Comparison of ENCODE assay signal across 8 mouse cellular contexts in the genomic region with DNA sequence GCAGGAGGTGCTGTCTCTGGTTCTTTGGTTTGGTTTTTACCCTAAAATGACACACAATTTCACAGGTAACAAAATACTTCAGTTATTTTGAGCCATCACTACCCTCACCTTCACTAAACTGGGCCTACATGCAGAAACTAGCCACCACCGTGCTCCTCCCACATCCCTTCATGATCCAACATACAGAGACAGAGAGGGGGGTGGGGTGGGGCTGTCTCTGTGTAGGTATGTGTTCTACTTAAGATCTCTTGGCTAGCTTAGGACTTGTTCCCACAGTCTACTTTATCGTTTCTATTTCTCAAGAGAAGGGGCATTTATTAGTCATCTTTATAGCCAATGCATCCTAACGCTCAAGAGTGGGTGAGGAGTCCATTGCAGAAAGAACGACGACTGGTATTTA. TPM values are rescaled to one million over a fixed set of nuclear protein-coding genes. Genes with fewer than 3 reads are reported as not detected.
DNase-seq lines count a peak whose midpoint lies in the region; ATAC-seq and TF ChIP-seq lines count a peak whose summit lies in the region.

No protein-coding gene starts in this region.

- H3K4me2 ChIP-seq in hindbrain, embryonic 11.5 days (replicated peaks; ENCODE audit: low read depth, low read length) = peak overlapping the region; percentile 72
- peak overlapping the region; percentile 85 for H3K4me2 ChIP-seq in liver, embryonic 13.5 days
- peak overlapping the region; percentile 66 for H3K4me2 ChIP-seq in stomach, embryonic 16.5 days (ENCODE audit: low read depth, low read length)

- H3K36me3 ChIP-seq in hindbrain, embryonic 11.5 days (ENCODE audit: control insufficient read depth, insufficient read depth, low read length) = no peaks in the 10 kb centered on the region
- H3K36me3 ChIP-seq in liver, embryonic 13.5 days = peaks cover 14% of the 10 kb centered on the region
- H3K36me3 ChIP-seq in stomach, embryonic 16.5 days (ENCODE audit: control insufficient read depth, insufficient read depth, low read length) = peaks cover 7% of the 10 kb centered on the region; the same call in 1 of the 2 replicates

- no peaks in the 10 kb centered on the region for H3K4me1 ChIP-seq in hindbrain, embryonic 11.5 days (replicated peaks; ENCODE audit: control insufficient read depth, insufficient read depth, low read length)
- H3K4me1 ChIP-seq in liver, embryonic 13.5 days (replicated peaks) = peaks cover 16% of the 10 kb centered on the region
- peaks cover 9% of the 10 kb centered on the region for H3K4me1 ChIP-seq in stomach, embryonic 16.5 days (ENCODE audit: control insufficient read depth, insufficient read depth, low read length)

- H3K4me3 ChIP-seq in layer of hippocampus, adult 2 months = peak overlapping the region; percentile 96
- peak overlapping the region; percentile 58 for H3K4me3 ChIP-seq in hindbrain, embryonic 11.5 days (ENCODE audit: low read depth, low read length)
- H3K4me3 ChIP-seq in liver, embryonic 13.5 days (replicated peaks) = peak overlapping the region; percentile 78
- peak overlapping the region; percentile 69 for H3K4me3 ChIP-seq in stomach, embryonic 16.5 days (replicated peaks; ENCODE audit: low read length)

- H3K9me3 ChIP-seq in hindbrain, embryonic 11.5 days (ENCODE audit: control insufficient read depth, low read length) = no peaks in the 10 kb centered on the region
- H3K9me3 ChIP-seq in liver, embryonic 13.5 days (replicated peaks) = no peaks in the 10 kb centered on the region
- H3K9me3 ChIP-seq in stomach, embryonic 16.5 days (replicated peaks; ENCODE audit: control insufficient read depth, low read length) = no peaks in the 10 kb centered on the region

- H3K9ac ChIP-seq in hindbrain, embryonic 11.5 days (ENCODE audit: low read depth, low read length) = peak overlapping the region; percentile 92
- H3K9ac ChIP-seq in liver, embryonic 13.5 days = peak overlapping the region; percentile 82
- H3K9ac ChIP-seq in stomach, embryonic 16.5 days (ENCODE audit: low read length) = peak overlapping the region; percentile 88

- 4% methylated on average over 5 of the region's 5 CpGs for WGBS in hindbrain, embryonic 11.5 days
- WGBS in liver, embryonic 13.5 days (ENCODE audit: insufficient replicate concordance) = 5% methylated on average over 5 of the region's 5 CpGs
- 6% methylated on average over 5 of the region's 5 CpGs for WGBS in stomach, embryonic 16.5 days

- H3K27me3 ChIP-seq in hindbrain, embryonic 11.5 days (ENCODE audit: control insufficient read depth, insufficient read depth, low read length) = no peaks in the 10 kb centered on the region
- no peaks in the 10 kb centered on the region for H3K27me3 ChIP-seq in liver, embryonic 13.5 days
- H3K27me3 ChIP-seq in stomach, embryonic 16.5 days (ENCODE audit: control insufficient read depth, insufficient read depth, low read length) = no peaks in the 10 kb centered on the region

- H3K27ac ChIP-seq in layer of hippocampus, adult 2 months = peak overlapping the region; percentile 95
- peak overlapping the region; percentile 98 for H3K27ac ChIP-seq in hindbrain, embryonic 11.5 days (ENCODE audit: low read depth, low read length)
- peak overlapping the region; percentile 95 for H3K27ac ChIP-seq in liver, embryonic 13.5 days
- peak overlapping the region; percentile 99 for H3K27ac ChIP-seq in stomach, embryonic 16.5 days (ENCODE audit: low read length)

- TF ChIP-seq CTCF in layer of hippocampus, adult 2 months (conservative IDR thresholded peaks at IDR 0.05) = no peak

- peak; percentile 67 for ATAC-seq in hindbrain, embryonic 11.5 days (ENCODE audit: low FRiP score)
- peak; percentile 55 for ATAC-seq in liver, embryonic 13.5 days (ENCODE audit: low read depth)
- peak; percentile 36; the same call in 1 of the 2 replicates for ATAC-seq in stomach, embryonic 16.5 days (ENCODE audit: insufficient read depth, low FRiP score)
- ATAC-seq in granulocyte monocyte progenitor cell, adult 5-6 weeks (replicated peaks; ENCODE audit: poor library complexity, severe bottlenecking) = no peak

- no peak for DNase-seq in layer of hippocampus, adult 2 months (ENCODE audit: low spot score in 2 of 2)
- DNase-seq in layer of hippocampus, adult 9-11 months = no peak
- DNase-seq in NIH3T3 (ENCODE audit: low read depth) = peak; percentile 71
- DNase-seq in embryo, embryonic 10.5 days (ENCODE audit: low spot score) = peak; percentile 44
- DNase-seq in hindbrain, embryonic 11.5 days (ENCODE audit: low spot score) = no peak
- DNase-seq in liver, embryonic 13.5 days = no peak

RNA-seq across cellular contexts. Expression of a gene that starts 0.7 kb away (rescaled TPM):
- 10 to 100 TPM; 28.7 to 30.0 TPM for total RNA-seq in layer of hippocampus, adult 2 months (2021)
- polyA plus RNA-seq in hindbrain, embryonic 11.5 days (2014; fragmentation: Nextera tagmentation; extraction: Ambion mirVana) = 43.6 and 49.1 TPM in 2 replicates
- polyA plus RNA-seq in liver, embryonic 13.5 days (2015; fragmentation: Nextera tagmentation; extraction: Ambion mirVana) = 30.0 and 30.2 TPM in 2 replicates
- polyA plus RNA-seq in stomach, embryonic 16.5 days (2015; fragmentation: Nextera tagmentation; extraction: Ambion mirVana) = 50.9 and 55.5 TPM in 2 replicates
- 20.0 and 28.1 TPM in 2 replicates for total RNA-seq in granulocyte monocyte progenitor cell, adult 5-6 weeks (2014; fragmentation: Nextera tagmentation)
- total RNA-seq in granulocyte monocyte progenitor cell, adult 5-6 weeks (2017) = 69.5 and 80.4 TPM in 2 replicates

RNA-seq across cellular contexts. Expression of a gene that starts 25.8 kb away (rescaled TPM):
- 10 to 100 TPM; 73.9 to 76.4 TPM for total RNA-seq in layer of hippocampus, adult 2 months (2021)
- polyA plus RNA-seq in hindbrain, embryonic 11.5 days (2014; fragmentation: Nextera tagmentation; extraction: Ambion mirVana) = 130 and 132 TPM in 2 replicates
- polyA plus RNA-seq in liver, embryonic 13.5 days (2015; fragmentation: Nextera tagmentation; extraction: Ambion mirVana) = 68.9 and 84.2 TPM in 2 replicates
- polyA plus RNA-seq in stomach, embryonic 16.5 days (2015; fragmentation: Nextera tagmentation; extraction: Ambion mirVana) = 134 and 136 TPM in 2 replicates
- 63.3 and 65.3 TPM in 2 replicates for total RNA-seq in granulocyte monocyte progenitor cell, adult 5-6 weeks (2014; fragmentation: Nextera tagmentation)
- total RNA-seq in granulocyte monocyte progenitor cell, adult 5-6 weeks (2017) = 88.6 and 89.8 TPM in 2 replicates

RNA-seq across cellular contexts. Expression of a gene that starts 40.7 kb away (rescaled TPM):
- 100 to 1,000 TPM in 1 of 2 experiments, 10 to 100 TPM in 1; 97.5 to 104 TPM for total RNA-seq in layer of hippocampus, adult 2 months (2021)
- 101 and 103 TPM in 2 replicates for polyA plus RNA-seq in hindbrain, embryonic 11.5 days (2014; fragmentation: Nextera tagmentation; extraction: Ambion mirVana)
- polyA plus RNA-seq in liver, embryonic 13.5 days (2015; fragmentation: Nextera tagmentation; extraction: Ambion mirVana) = 24.0 and 25.3 TPM in 2 replicates
- polyA plus RNA-seq in stomach, embryonic 16.5 days (2015; fragmentation: Nextera tagmentation; extraction: Ambion mirVana) = 33.6 and 41.2 TPM in 2 replicates
- total RNA-seq in granulocyte monocyte progenitor cell, adult 5-6 weeks (2014; fragmentation: Nextera tagmentation) = 37.4 and 79.2 TPM in 2 replicates
- 87.9 and 103 TPM in 2 replicates for total RNA-seq in granulocyte monocyte progenitor cell, adult 5-6 weeks (2017)

Comparison
In these comparisons a context has a peak if more than half of its experiments do, and no peak if none do; other contexts are left out.
1. DNase-seq: peak in NIH3T3 (single experiment) and embryo, embryonic 10.5 days (single experiment); none in layer of hippocampus, adult 2 months (0 of 2), layer of hippocampus, adult 9-11 months (single experiment), hindbrain, embryonic 11.5 days (single experiment) and liver, embryonic 13.5 days (single experiment).
2. Peak in every context shown above with its lines, with median percentiles within 50 percentile points of each other: H3K27ac ChIP-seq, H3K4me3 ChIP-seq, H3K4me2 ChIP-seq and H3K9ac ChIP-seq.